Mouse (Mus musculus): ENCODE measurements around the gene Pak1.
"Not testable (repeated sequence)": the region's sequence is repeated elsewhere in the genome, so short reads cannot be mapped to it uniquely, and the experiment has no call there.

The Pak1 gene

DNA sequence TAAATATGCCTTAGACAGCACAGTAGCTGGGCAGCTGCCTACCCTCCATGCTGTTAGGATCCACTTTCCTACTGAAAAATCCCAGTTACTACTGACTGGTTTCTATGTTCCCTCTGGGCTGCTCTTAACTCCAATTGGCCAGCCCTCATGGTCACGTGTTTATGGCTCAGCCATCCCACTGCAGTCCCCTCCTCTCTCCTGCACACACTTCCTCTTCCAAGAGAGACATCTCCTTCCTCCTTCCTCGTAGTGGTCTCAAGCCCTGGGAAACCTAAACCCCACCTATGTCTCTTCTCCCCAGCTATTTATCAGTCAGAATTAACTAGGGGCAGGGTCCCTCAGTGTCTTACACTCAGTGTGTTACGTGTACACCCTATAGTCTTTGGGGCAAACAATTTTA is 61.2 kb downstream of the Pak1 start:
- DNase-seq (ENCODE audit: low read depth) = not testable (repeated sequence)

- no peak for DNase-seq (ENCODE audit: low read depth)
These were observed 62.0 kb downstream of the Pak1 start for GRCm38 (mm10) chr7:97850331-97850730.

GRCm38 (mm10) chr7:97863512-97863911 is 75.2 kb downstream of the Pak1 start:
- no peak for DNase-seq (ENCODE audit: low read depth)

DNA sequence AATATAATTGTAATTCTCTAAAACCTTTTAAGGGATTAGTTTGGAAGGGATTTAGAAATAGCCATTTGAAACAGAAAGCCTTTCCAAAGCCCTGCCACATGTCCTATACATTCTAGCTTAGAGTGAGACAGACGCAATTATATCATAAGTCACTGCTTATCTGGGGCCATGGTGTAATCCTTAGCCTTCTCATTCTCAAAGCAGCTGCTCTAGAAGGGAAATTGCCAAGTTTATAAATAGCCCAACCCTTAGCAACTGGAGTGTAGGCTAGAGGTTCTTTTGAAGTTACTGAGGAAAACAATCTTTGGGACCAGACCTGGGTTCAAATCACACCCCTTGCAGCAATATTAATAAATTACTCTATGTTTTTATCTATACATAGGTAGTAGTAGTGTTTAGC is 76.2 kb downstream of the Pak1 start:
- no peak for DNase-seq (ENCODE audit: low read depth)

DNA sequence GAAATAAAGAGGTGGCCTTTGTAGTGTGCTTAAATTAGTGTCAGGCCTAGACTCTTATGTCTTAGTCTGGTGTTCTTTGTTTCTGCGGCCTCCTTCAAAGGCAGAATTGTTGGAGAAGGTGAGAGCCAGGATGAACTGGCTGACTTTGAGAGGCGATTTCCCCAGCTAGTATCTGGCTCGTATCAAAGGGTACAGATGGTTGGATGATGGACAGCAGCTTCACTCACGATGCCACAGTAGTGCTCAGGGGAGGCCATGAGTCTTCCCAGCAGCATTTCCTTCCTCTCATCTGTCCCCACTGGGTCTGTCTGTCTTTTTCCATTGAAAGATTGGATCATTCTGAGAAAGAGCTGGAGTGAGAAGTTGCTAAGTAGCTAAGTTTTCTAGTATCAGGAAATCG is 79.5 kb downstream of the Pak1 start:
- no peak for DNase-seq (ENCODE audit: low read depth)

GRCm38 (mm10) chr7:97868766-97869165 is 80.4 kb downstream of the Pak1 start:
- DNase-seq (ENCODE audit: low read depth) = no peak

GRCm38 (mm10) chr7:97872396-97872795 is 84.1 kb downstream of the Pak1 start:
- no peak for DNase-seq (ENCODE audit: low read depth)

- DNase-seq (ENCODE audit: low read depth) = no peak
These were observed 85.0 kb downstream of the Pak1 start for GRCm38 (mm10) chr7:97873317-97873716.

GRCm38 (mm10) chr7:97877846-97878538 is 89.7 kb downstream of the Pak1 start:
- no peak for DNase-seq (ENCODE audit: low read depth)

- no peak for DNase-seq (ENCODE audit: low read depth)
These were observed 123.3 kb downstream of the Pak1 start for GRCm38 (mm10) chr7:97911646-97912045.

DNA sequence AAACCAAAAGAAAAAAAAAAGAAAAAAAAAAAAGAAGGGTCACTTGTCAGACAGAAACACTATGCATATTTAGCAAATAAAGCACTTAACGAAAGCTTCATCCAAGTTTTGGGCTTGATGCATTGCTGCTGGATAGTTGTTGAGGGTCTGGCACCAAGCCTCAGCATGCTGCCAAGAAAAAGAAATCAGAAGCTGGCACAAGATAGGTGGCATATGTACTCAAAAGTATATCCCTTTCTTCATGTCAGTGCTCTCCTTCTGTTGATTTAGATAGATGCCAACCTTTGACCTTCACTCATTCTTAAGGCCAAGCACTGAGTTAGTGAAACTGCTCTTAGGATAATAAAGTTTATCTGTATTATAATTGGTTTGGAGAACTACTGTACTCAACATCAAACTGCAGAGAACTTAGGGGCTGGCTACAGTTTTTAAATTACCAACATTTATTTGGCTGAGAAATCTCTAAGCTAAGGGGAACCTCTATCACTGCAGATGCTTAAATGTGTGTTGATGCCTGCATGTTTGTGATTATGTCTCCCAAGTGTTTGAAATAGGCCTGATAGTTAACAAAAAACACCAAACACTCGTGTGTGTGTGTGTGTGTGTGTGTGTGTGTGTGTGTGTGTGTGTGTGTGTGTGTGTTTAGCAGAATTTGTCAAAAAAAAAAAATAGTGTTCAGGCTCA is 126.6 kb downstream of the Pak1 start:
- no peak for DNase-seq (ENCODE audit: low read depth)

DNA sequence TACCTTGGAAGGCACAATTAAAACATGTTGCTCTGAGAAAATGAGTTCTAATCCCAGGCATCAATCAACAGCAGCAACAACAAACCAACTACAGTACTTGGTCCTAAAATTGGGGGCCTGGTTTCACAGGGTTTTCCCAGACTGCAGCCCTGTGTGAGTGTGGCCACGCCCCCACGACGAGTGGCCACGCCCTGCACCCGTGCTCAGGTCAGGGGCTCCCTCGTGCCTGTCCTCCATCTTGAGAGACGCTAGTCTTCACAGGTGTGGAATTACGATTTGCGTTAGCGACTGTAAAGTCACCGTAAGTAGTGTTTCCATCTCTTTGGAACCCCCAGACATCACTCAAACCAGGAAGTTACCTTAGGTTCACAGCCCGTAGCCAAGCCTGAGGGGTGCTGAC is 131.4 kb downstream of the Pak1 start, which contains the start of gene Gdpd4:
Gene Gdpd4, plus strand, starts transcription at position 214 of the 400 bp plus-strand sequence.
- no peak for DNase-seq (ENCODE audit: low read depth)

GRCm38 (mm10) chr7:97925819-97926218 is 137.5 kb downstream of the Pak1 start:
- DNase-seq (ENCODE audit: low read depth) = no peak

- no peak for DNase-seq (ENCODE audit: low read depth)
These were observed 138.6 kb downstream of the Pak1 start for GRCm38 (mm10) chr7:97926978-97927377.

- DNase-seq (ENCODE audit: low read depth) = no peak
These were observed 156.1 kb downstream of the Pak1 start for GRCm38 (mm10) chr7:97944485-97944884.

Measured in fibroblast of lung, adult 2 months (primary cell).